Mouse (Mus musculus) megakaryocyte, embryonic 14.5 days (primary cell): Measurements from ENCODE around the gene Dctn5.

Experiments
- FLI1 ChIP-seq: IDR thresholded peaks from 2 replicates; pipeline ENCODE4 v1.6.1; 2012; ENCODE audit warnings: low read length, inconsistent platforms, mixed read lengths
- GATA1 ChIP-seq: IDR thresholded peaks from 3 replicates; pipeline ENCODE4 v1.6.1; 2012; ENCODE audit warnings: mixed read lengths, low read length, inconsistent platforms, borderline replicate concordance

- TF ChIP-seq FLI1: no peak
- TF ChIP-seq GATA1: no peak
Observed at GRCm38 (mm10) chr7:122140991-122141390, 8.2 kb downstream of the Dctn5 start.
